Mouse (Mus musculus) E14TG2a.4 (cell line): ENCODE results near the gene Fbxw4.

Experiments used
- CTCF ChIP-seq: conservative IDR thresholded peaks from 2 replicates; pipeline ENCODE4 v1.5.1; 2014; ENCODE audit warnings: low read length
- POU5F1 ChIP-seq: IDR thresholded peaks from 2 replicates; pipeline ENCODE4 v1.6.1; 2014; ENCODE audit warnings: low read length, borderline replicate concordance

DNA sequence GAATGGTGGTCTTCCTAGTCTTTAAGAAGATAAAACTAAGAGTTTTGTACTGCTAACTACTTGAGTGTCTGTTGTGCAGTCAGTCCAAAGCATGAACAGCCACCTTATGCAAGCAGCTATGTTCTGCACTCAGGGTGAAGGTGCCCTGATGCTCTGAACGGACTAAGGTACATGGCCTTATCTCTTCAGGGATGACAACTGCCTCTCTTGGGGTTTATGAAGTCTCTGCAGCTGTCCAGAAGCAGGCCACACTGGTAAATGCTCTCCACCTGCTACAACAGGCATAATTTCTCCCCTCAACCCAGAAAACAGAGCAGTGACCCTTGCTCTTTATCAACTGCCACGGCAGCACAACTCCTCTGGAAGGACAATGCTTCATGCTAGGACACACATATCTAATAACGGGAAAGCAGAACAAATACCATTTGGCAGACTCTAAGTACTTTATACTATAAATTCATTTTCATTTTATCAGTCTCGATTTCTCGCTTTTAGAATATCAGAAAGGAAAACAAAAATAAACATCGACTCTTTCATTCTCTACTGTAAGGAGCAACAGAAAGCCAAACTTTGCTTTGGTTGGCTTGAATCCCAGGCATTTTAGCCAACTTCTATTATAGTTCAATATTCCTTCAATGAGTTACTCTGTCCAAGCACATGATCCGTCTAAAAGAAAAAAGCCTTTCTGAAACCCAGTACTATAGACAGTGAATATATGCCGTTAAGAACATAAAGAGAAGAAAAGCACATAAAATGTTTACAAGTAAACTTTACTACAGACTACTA is 3.1 kb downstream of the Fbxw4 start:
- no peak for TF ChIP-seq CTCF
- no peak for TF ChIP-seq POU5F1
